Mouse (Mus musculus) intestine, embryonic 16.5 days (tissue): Measurements from ENCODE around the gene Amd1. TPM values are rescaled to one million over a fixed set of nuclear protein-coding genes. Genes with fewer than 3 reads are reported as not detected.

Experiments used
- ATAC-seq: fragments of 200-750 bp; cut with Nextera tagmentation; 2 replicates; pipeline ENCODE4 v1.8.0; 2017; ENCODE audit warnings: moderate TSS enrichment, moderate library complexity
- H3K27ac ChIP-seq: fragments of 300-500 bp; sonication (generic); 2 replicates; pipeline ENCODE4 v1.5.1; 2014; ENCODE audit warnings: mild to moderate bottlenecking, low read length
- H3K27me3 ChIP-seq: fragments of 300-500 bp; sonication (generic); replicated peaks from 2 replicates; pipeline ENCODE4 v1.6.1; 2014; ENCODE audit warnings: low read length, control low read depth, mixed read lengths; ENCODE audit not compliant: control insufficient read depth, insufficient read depth
- H3K36me3 ChIP-seq: fragments of 300-500 bp; sonication (generic); 2 replicates; pipeline ENCODE4 v1.6.1; 2014; ENCODE audit warnings: low read length, control low read depth; ENCODE audit not compliant: control insufficient read depth, insufficient read depth
- H3K4me1 ChIP-seq: fragments of 300-500 bp; sonication (generic); 2 replicates; pipeline ENCODE4 v1.6.1; 2014; ENCODE audit warnings: low read length, control low read depth, mixed read lengths; ENCODE audit not compliant: control insufficient read depth, insufficient read depth
- H3K4me2 ChIP-seq: fragments of 300-500 bp; sonication (generic); 2 replicates; pipeline ENCODE4 v1.6.1; 2014; ENCODE audit warnings: low read depth, low read length, control low read depth
- H3K4me3 ChIP-seq: fragments of 300-500 bp; sonication (generic); 2 replicates; pipeline ENCODE4 v1.5.1; 2014; ENCODE audit warnings: mild to moderate bottlenecking, low read length
- H3K9ac ChIP-seq: fragments of 300-500 bp; sonication (generic); 2 replicates; pipeline ENCODE4 v1.6.1; 2014; ENCODE audit warnings: low read depth, low read length
- H3K9me3 ChIP-seq: fragments of 300-500 bp; sonication (generic); 2 replicates; pipeline ENCODE4 v1.6.1; 2016; ENCODE audit warnings: low read length, control low read depth; ENCODE audit not compliant: control insufficient read depth
- WGBS: fragments of 180-500 bp; shearing (Covaris S2); extraction: QIAGEN DNeasy Blood & Tissue Kit; methylation state at CpG from one replicate; pipeline ENCODE4 v1.1.7; 2014; 5-methylcytosine and 5-hydroxymethylcytosine counted together
- polyA plus RNA-seq: library from polyadenylated mRNA; unstranded; fragments of >200 nt; fragmentation: Nextera tagmentation; extraction: Ambion mirVana; gene quantifications from 2 replicates; pipeline ENCODE4 v1.2.1, GENCODE M21; 2015

The Amd1 gene
- polyA plus RNA-seq, 1 experiment from 2014 or later: 47.2 TPM

DNA sequence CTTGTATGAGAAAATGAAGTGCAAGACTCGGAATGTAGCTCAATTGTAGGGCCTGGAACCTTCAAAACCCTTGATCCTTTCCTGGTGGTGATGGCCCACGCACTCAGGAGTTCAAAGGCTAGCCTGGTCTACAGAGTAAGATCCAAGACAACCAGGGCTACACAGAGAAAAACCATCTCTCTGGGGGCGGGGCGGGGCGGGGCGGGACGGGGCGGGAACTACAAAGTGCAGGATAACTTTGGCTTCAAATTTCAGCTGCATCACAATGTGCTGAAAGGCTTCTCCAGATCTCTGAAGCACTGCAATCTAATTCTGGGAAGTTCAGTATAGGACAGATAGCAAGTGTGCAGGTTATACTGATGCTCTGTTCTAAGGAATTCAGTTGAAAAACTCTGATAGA, 42.4 kb downstream of the Amd1 start:
- WGBS: 13% methylated on average over 8 of the region's 8 CpGs
- no peaks in the 10 kb centered on the region for H3K27me3 ChIP-seq
- no peak overlapping the region for H3K27ac ChIP-seq
- H3K9ac ChIP-seq: no peak overlapping the region
- H3K4me3 ChIP-seq: no peak overlapping the region
- ATAC-seq: no peak
- H3K4me2 ChIP-seq: 0 out of 2 replicates have a peak overlapping the region, but pooled peaks have one; percentile 30
- H3K4me1 ChIP-seq: peaks cover 10% of the 10 kb centered on the region
- no peaks in the 10 kb centered on the region for H3K36me3 ChIP-seq
- H3K9me3 ChIP-seq: no peaks in the 10 kb centered on the region

- H3K4me3 ChIP-seq: no peak overlapping the region
- WGBS: 4% methylated on average over 5 of the region's 5 CpGs
- H3K4me1 ChIP-seq: peaks cover 10% of the 10 kb centered on the region
- no peak for ATAC-seq
- no peaks in the 10 kb centered on the region for H3K9me3 ChIP-seq
- H3K27ac ChIP-seq: peak overlapping the region; percentile 97
- H3K4me2 ChIP-seq: peak overlapping the region; percentile 86
- H3K36me3 ChIP-seq: no peaks in the 10 kb centered on the region
- H3K9ac ChIP-seq: no peak overlapping the region
- H3K27me3 ChIP-seq: no peaks in the 10 kb centered on the region
Measured at GRCm38 (mm10) chr10:40258976-40259375, 43.0 kb downstream of the Amd1 start.

DNA sequence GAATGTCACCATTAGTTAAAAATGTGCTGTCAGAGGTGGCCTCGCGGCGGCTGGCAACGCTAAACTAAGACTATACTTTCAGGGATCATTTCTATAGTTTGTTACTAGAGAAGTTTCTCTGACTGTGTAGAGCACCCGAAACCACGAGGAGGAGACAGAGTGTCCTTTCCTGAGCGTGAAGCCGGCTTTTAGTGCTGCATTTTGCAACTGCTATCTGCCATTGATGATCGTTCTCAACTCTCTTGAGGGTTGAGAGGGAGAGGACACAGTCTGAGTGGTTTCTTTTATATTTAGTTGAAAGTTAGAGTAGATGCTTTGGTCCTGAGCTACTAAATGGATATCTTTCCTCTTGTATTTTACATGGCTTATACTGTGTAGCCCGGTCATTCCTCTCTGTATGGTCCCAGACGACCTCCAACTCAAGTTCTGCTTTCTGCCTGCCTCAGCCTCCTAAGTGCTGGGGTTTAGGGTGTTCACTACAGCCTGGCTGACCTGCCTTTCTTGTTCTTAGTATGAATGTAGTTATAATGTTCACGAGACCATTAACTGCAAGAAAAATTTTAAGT, 43.5 kb downstream of the Amd1 start:
- ATAC-seq: peak; percentile 88
- Histone ChIP-seq H3K4me3 (peak overlapping the region; percentile 93), H3K4me1 (peaks cover 10% of the 10 kb centered on the region), H3K4me2 (peak overlapping the region; percentile 86), H3K27ac (peak overlapping the region; percentile 97), H3K27me3 (no peaks in the 10 kb centered on the region), H3K9ac (peak overlapping the region; percentile 90), H3K36me3 (peaks cover 2% of the 10 kb centered on the region), H3K9me3 (no peaks in the 10 kb centered on the region)
- under 1% methylated on average over 12 of the region's 12 CpGs for WGBS

- Histone ChIP-seq H3K9me3 (no peaks in the 10 kb centered on the region), H3K4me2 (peak within 1 kb of the TSS; percentile 86), H3K4me3 (peak within 1 kb of the TSS; percentile 93), H3K27me3 (no peaks in the 10 kb centered on the region), H3K9ac (peak within 1 kb of the TSS; percentile 90), H3K36me3 (peaks cover 8% of the 10 kb centered on the region), H3K4me1 (peaks cover 10% of the 10 kb centered on the region), H3K27ac (peak within 1 kb of the TSS; percentile 97)
- WGBS: under 1% methylated on average over 43 of the region's 43 CpGs
- peak; percentile 83 for ATAC-seq
Measured at GRCm38 (mm10) chr10:40257414-40258255, 44.4 kb downstream of the Amd1 start, which contains the start of gene Gtf3c6. TSS of gene Gtf3c6 (minus strand) at chr10:40258108.

- Histone ChIP-seq H3K4me1 (peaks cover 10% of the 10 kb centered on the region), H3K4me3 (peak overlapping the region; percentile 93), H3K9me3 (no peaks in the 10 kb centered on the region), H3K9ac (peak overlapping the region; percentile 90), H3K4me2 (peak overlapping the region; percentile 86), H3K27ac (peak overlapping the region; percentile 97), H3K36me3 (peaks cover 10% of the 10 kb centered on the region), H3K27me3 (no peaks in the 10 kb centered on the region)
- ATAC-seq: peak; percentile 69
- WGBS: 2% methylated on average over 5 of the region's 5 CpGs
Measured at GRCm38 (mm10) chr10:40256716-40257115, 45.3 kb downstream of the Amd1 start.

GRCm38 (mm10) chr10:40250969-40251368, 51.0 kb downstream of the Amd1 start:
- WGBS: 84% methylated on average over 6 of the region's 6 CpGs
- H3K9ac ChIP-seq: no peak overlapping the region
- H3K27me3 ChIP-seq: no peaks in the 10 kb centered on the region
- ATAC-seq: no peak
- no peaks in the 10 kb centered on the region for H3K9me3 ChIP-seq
- peaks cover 24% of the 10 kb centered on the region for H3K36me3 ChIP-seq
- no peak overlapping the region for H3K4me3 ChIP-seq
- no peak overlapping the region for H3K27ac ChIP-seq
- peaks cover 3% of the 10 kb centered on the region; the same call in 1 of the 2 replicates for H3K4me1 ChIP-seq
- no peak overlapping the region for H3K4me2 ChIP-seq

DNA sequence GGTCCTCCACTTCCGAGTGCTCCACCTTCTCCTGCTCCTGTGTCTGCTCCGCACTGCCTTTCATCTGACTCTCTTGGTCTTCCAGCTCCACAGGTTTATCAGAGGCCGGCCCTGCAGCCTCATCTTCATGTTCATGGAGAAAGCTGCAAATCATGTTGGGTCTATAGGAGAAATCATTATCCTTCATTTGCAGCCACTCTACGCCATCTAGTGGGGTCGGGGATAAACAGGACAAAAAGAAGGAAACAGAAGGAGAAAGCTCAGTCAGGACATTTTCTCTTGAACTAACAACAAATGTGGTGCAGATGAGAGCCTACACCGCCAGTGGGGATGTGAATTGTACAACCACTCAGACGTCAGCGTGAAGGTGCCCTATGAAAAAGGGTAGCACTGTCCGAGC, 52.4 kb downstream of the Amd1 start:
- no peak overlapping the region for H3K9ac ChIP-seq
- no peak for ATAC-seq
- WGBS: 89% methylated on average over 9 of the region's 9 CpGs
- no peaks in the 10 kb centered on the region for H3K27me3 ChIP-seq
- H3K4me1 ChIP-seq: peaks cover 3% of the 10 kb centered on the region
- H3K9me3 ChIP-seq: no peaks in the 10 kb centered on the region
- peaks cover 24% of the 10 kb centered on the region for H3K36me3 ChIP-seq
- H3K27ac ChIP-seq: no peak overlapping the region
- no peak overlapping the region for H3K4me2 ChIP-seq
- H3K4me3 ChIP-seq: no peak overlapping the region

DNA sequence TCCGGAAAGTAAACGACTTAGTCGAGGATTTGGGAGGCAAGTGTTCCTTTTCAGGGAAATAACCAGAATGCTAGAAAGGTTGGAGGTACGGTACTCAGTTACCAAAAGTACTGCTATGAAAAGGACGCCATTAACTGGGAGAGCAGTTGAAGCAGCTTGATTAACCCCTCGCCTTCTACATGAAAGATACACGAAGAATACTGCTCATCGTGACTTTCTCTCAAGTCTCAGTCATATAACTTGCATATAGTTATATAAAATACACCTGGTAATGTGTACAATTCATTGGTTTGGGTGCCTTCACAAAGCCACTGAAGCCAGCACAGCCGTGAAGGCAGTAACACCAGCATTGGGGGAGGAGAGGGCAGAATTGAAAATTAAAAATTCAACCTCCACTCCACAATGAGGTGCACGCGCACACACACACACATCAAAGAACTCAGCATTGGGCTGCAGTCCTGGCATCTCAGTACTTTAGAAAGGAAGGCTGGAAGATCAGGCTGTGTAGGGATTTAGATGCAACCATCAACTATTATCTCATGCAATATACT, 54.7 kb downstream of the Amd1 start:
- 0 out of 2 replicates have a peak overlapping the region, but pooled peaks have one; percentile 77 for H3K9ac ChIP-seq
- H3K36me3 ChIP-seq: peaks cover 19% of the 10 kb centered on the region
- peak; percentile 41 for ATAC-seq
- peak overlapping the region; percentile 67 for H3K4me2 ChIP-seq
- H3K4me3 ChIP-seq: peak overlapping the region; percentile 82
- H3K4me1 ChIP-seq: peaks cover 3% of the 10 kb centered on the region
- 30% methylated on average over 11 of the region's 11 CpGs for WGBS
- H3K27me3 ChIP-seq: no peaks in the 10 kb centered on the region
- H3K9me3 ChIP-seq: no peaks in the 10 kb centered on the region
- H3K27ac ChIP-seq: 0 out of 2 replicates have a peak overlapping the region, but pooled peaks have one; percentile 5
